Mouse (Mus musculus) left cerebral cortex, postnatal 14 days (tissue): Measurements from ENCODE around the gene Syt1. TPM values are rescaled to one million over a fixed set of nuclear protein-coding genes. Genes with fewer than 3 reads are reported as not detected.
A peak's percentile ranks its signal among the peaks of the same experiment; 100 is the strongest.

Experiments used
- DNase-seq, 2 experiments: peaks; one replicate each; pipeline ENCODE4 v3.0.0; 2021 to 2022; ENCODE audit warnings: low spot score in 2 of 2, mixed read lengths in 1 of 2
- intact Hi-C: fragments of 180-260 bp; cut with DNase I; formaldehyde crosslinking; loops from one replicate; pipeline ENCODE4 v1.15.1; 2025
- total RNA-seq, 2 experiments: library from RNA; stranded (reverse); gene quantifications; 2 replicates each; pipeline ENCODE4 v1.2.3; 2021

The Syt1 gene
- total RNA-seq, 2 experiments from 2014 or later = 1,079 to 1,115 TPM

GRCm38 (mm10) chr10:108782817-108783216 is 228.0 kb downstream of the Syt1 start:
- intact Hi-C loops = no loop called here
- DNase-seq = no peak

- DNase-seq = no peak
- intact Hi-C loops = no loop called here
Measured at GRCm38 (mm10) chr10:108780614-108781013, 230.2 kb downstream of the Syt1 start.

GRCm38 (mm10) chr10:108776735-108777134 is 234.0 kb downstream of the Syt1 start:
- no peak for DNase-seq
- intact Hi-C loops = no loop called here

GRCm38 (mm10) chr10:108771081-108771480 is 239.7 kb downstream of the Syt1 start:
- intact Hi-C loops = no loop called here
- DNase-seq = no peak

GRCm38 (mm10) chr10:108765564-108765963 is 245.2 kb downstream of the Syt1 start:
- no peak for DNase-seq

GRCm38 (mm10) chr10:108763722-108764121 is 247.1 kb downstream of the Syt1 start:
- intact Hi-C loops = no loop called here
- peak in 1 of 2 experiments; percentile 33 for DNase-seq

More at GRCm38 (mm10) chr10:108765564-108765963, 245.2 kb downstream of the Syt1 start:
- intact Hi-C loops = no loop called here

- no peak for DNase-seq
- intact Hi-C loops = no loop called here
Measured at GRCm38 (mm10) chr10:108753304-108753703, 257.5 kb downstream of the Syt1 start.

- intact Hi-C loops = no loop called here
- DNase-seq = no peak
Measured at GRCm38 (mm10) chr10:108743759-108744158, 267.0 kb downstream of the Syt1 start.

GRCm38 (mm10) chr10:108733982-108734381 is 276.8 kb downstream of the Syt1 start:
- intact Hi-C loops = loop anchor here (10.0 kb wide), 2 partner anchors 271 to 761 kb away; no protein-coding TSS in a partner anchor
- DNase-seq = peak in 1 of 2 experiments; percentile 63

GRCm38 (mm10) chr10:108728961-108729360 is 281.8 kb downstream of the Syt1 start:
- no peak for DNase-seq
- intact Hi-C loops = no loop called here

- intact Hi-C loops = no loop called here
- no peak for DNase-seq
Measured at GRCm38 (mm10) chr10:108726391-108726790, 284.4 kb downstream of the Syt1 start.

- DNase-seq = no peak
- intact Hi-C loops = no loop called here
Measured at GRCm38 (mm10) chr10:108724878-108725277, 285.9 kb downstream of the Syt1 start.

- DNase-seq = peak; percentile 39 to 85
- intact Hi-C loops = no loop called here
Measured at GRCm38 (mm10) chr10:108710514-108710913, 300.3 kb downstream of the Syt1 start.

- intact Hi-C loops = no loop called here
- no peak for DNase-seq
Measured at GRCm38 (mm10) chr10:108705658-108706057, 305.1 kb downstream of the Syt1 start.

GRCm38 (mm10) chr10:108701361-108702128 is 309.2 kb downstream of the Syt1 start:
- intact Hi-C loops = no loop called here

GRCm38 (mm10) chr10:108699946-108700345 is 310.8 kb downstream of the Syt1 start, which contains the start of gene Gm5136:
Gene Gm5136 (minus strand): TSS chr10:108700160.
- intact Hi-C loops = no loop called here
- DNase-seq = no peak

More at GRCm38 (mm10) chr10:108701361-108702128, 309.2 kb downstream of the Syt1 start:
- DNase-seq = no peak

- peak in 1 of 2 experiments; percentile 57 for DNase-seq
- intact Hi-C loops = no loop called here
Measured at GRCm38 (mm10) chr10:108697062-108697461, 313.7 kb downstream of the Syt1 start.

GRCm38 (mm10) chr10:108690954-108691353 is 319.8 kb downstream of the Syt1 start:
- intact Hi-C loops = no loop called here
- DNase-seq = no peak

GRCm38 (mm10) chr10:108686696-108687095 is 324.1 kb downstream of the Syt1 start:
- no peak for DNase-seq
- intact Hi-C loops = no loop called here

GRCm38 (mm10) chr10:108679675-108680390 is 330.9 kb downstream of the Syt1 start:
- intact Hi-C loops = no loop called here
- DNase-seq = peak; percentile 51 to 55
